Mouse (Mus musculus) forebrain, embryonic 16.5 days (tissue): ENCODE results near the gene Gm3488. TPM values are rescaled to one million over a fixed set of nuclear protein-coding genes. Genes with fewer than 3 reads are reported as not detected.
A peak's percentile ranks its signal among the peaks of the same experiment; 100 is the strongest.
"Not testable (repeated sequence)": the region's sequence is repeated elsewhere in the genome, so short reads cannot be mapped to it uniquely, and the experiment has no call there.

Experiments
- ATAC-seq: fragments of 200-750 bp; cut with Nextera tagmentation; 2 replicates; pipeline ENCODE4 v1.8.0; 2017; ENCODE audit warnings: mild to moderate bottlenecking, moderate library complexity
- H3K27ac ChIP-seq: fragments of 300-500 bp; sonication (generic); 2 replicates; pipeline ENCODE4 v1.5.1; 2014; ENCODE audit warnings: low read length, control low read depth
- H3K27me3 ChIP-seq: fragments of 300-500 bp; sonication (generic); replicated peaks from 2 replicates; pipeline ENCODE4 v1.6.1; 2014; ENCODE audit warnings: low read length; ENCODE audit not compliant: control insufficient read depth, insufficient read depth
- H3K36me3 ChIP-seq: fragments of 300-500 bp; sonication (generic); 2 replicates; pipeline ENCODE4 v1.6.1; 2014; ENCODE audit not compliant: control insufficient read depth, insufficient read depth
- H3K4me1 ChIP-seq: fragments of 300-500 bp; sonication (generic); replicated peaks from 2 replicates; pipeline ENCODE4 v1.6.1; 2014; ENCODE audit warnings: low read length; ENCODE audit not compliant: control insufficient read depth, insufficient read depth
- H3K4me2 ChIP-seq: fragments of 300-500 bp; sonication (generic); 2 replicates; pipeline ENCODE4 v1.6.1; 2014; ENCODE audit warnings: mild to moderate bottlenecking, low read length, control low read depth
- H3K4me3 ChIP-seq: fragments of 300-500 bp; sonication (generic); replicated peaks from 2 replicates; pipeline ENCODE4 v1.5.1; 2014; ENCODE audit warnings: mild to moderate bottlenecking, low read length, control low read depth
- H3K9ac ChIP-seq: fragments of 300-500 bp; sonication (generic); replicated peaks from 2 replicates; pipeline ENCODE4 v1.6.1; 2014; ENCODE audit warnings: low read depth, low read length, control low read depth
- H3K9me3 ChIP-seq: fragments of 300-500 bp; sonication (generic); 2 replicates; pipeline ENCODE4 v1.6.1; 2016; ENCODE audit warnings: low read length; ENCODE audit not compliant: control insufficient read depth
- WGBS: fragments of 180-500 bp; shearing (Covaris S2); extraction: QIAGEN DNeasy Blood & Tissue Kit; methylation state at CpG from one replicate; pipeline ENCODE4 v1.1.7; 2014; 5-methylcytosine and 5-hydroxymethylcytosine counted together
- polyA plus RNA-seq: library from polyadenylated mRNA; unstranded; fragments of >200 nt; fragmentation: Nextera tagmentation; extraction: Ambion mirVana; gene quantifications from 2 replicates; pipeline ENCODE4 v1.2.1, GENCODE M21; 2015

The Gm3488 gene
- 12.3 and 14.2 TPM in 2 replicates for polyA plus RNA-seq

DNA sequence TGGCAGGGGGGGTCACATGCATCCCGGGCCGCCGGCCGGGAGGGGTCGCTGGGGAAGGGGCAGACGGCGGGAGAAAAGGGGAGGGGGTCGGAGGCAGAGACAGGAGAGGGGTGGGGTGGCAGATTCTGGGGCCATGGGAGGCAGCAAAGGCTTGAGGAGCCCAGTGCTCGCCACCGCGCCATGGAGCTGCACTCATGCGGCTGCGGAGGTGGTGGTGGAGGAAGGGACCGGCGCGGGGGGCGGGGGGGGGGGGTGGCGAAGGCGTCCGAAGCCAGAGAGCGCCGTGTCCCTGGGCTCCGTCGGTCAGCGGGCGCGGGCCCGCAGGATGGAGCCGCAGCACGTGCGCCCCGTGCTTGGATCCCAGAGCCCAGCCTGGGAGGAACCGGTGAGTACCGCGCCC is at the start of gene Gm3488:
TSS of gene Gm3488 (plus strand) at position 301 of the 400 bp plus-strand sequence.
- not testable (repeated sequence) for H3K27me3 ChIP-seq, H3K9ac ChIP-seq, H3K4me3 ChIP-seq, H3K4me2 ChIP-seq, H3K36me3 ChIP-seq, H3K9me3 ChIP-seq, H3K27ac ChIP-seq, ATAC-seq, H3K4me1 ChIP-seq
- no CpG with 5 or more reads among the region's 35 CpGs for WGBS

DNA sequence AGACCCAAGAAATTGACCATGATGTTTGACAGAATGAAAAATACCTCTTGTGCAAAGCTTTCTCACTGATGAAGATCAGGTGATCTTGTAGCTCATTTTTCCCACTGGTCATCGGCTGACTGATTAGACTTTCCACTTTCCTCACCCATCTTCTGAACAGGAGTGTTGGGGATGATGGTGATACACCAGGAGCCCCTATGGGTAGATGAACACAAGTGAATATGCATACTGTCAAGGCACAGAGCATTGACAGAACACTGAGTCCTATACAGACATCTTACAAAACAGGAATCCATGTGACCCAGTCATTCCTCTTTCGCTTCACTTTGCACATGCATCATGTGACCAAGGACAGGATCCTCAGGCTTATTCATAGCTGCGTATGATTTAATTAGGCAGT is 46.1 kb upstream of the Gm3488 start, which contains the start of gene Gm3194:
TSS of gene Gm3194 (minus strand) at position 101 of the 400 bp plus-strand sequence.
- not testable (repeated sequence) for H3K27ac ChIP-seq, H3K27me3 ChIP-seq, H3K4me3 ChIP-seq, H3K9ac ChIP-seq, H3K4me1 ChIP-seq, H3K9me3 ChIP-seq, ATAC-seq, H3K4me2 ChIP-seq, H3K36me3 ChIP-seq
- WGBS = no CpG with 5 or more reads among the region's 3 CpGs

DNA sequence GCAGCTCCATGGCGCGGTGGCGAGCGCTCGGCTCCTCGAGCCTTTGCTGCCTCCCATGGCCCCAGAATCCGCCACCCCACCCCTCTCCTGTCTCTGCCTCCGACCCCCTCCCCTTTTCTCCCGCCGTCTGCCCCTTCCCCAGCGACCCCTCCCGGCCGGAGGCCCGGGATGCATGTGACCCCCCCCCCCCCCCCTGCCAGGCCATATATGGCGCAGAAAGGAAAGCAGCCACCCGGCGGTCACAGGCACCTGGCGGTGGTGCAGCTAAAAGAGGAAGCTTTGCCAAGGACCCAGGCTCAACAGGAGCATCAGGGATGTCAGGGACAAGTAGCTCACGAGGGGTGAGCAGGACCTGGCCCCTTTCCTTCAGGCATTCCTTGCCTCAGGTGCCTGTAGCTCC is 41.0 kb upstream of the Gm3488 start:
- H3K4me1 ChIP-seq, H3K9me3 ChIP-seq, H3K27ac ChIP-seq, H3K9ac ChIP-seq, H3K4me3 ChIP-seq, H3K27me3 ChIP-seq, H3K36me3 ChIP-seq, H3K4me2 ChIP-seq: not testable (repeated sequence)
- ATAC-seq = peak; percentile 47; the same call in 1 of the 2 replicates
- WGBS = no CpG with 5 or more reads among the region's 19 CpGs

DNA sequence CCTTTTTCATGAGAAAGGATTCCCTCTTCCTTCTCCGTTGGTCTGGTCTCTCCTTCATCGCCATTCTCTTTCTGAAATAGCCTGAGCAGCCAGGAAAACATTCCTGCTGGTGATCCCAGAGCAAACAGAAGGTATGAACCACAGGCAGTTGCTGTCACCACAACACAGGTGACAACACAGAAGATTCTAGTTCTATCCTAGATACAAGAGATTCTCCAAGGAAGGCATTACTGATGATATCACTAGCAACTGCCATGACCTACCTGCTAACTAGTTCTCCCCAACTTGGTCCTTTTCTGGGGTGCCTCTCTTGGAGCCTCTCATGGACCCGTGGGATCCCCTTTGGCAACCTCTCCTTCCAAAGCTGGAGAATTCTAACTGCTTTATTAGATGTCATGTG is 23.7 kb upstream of the Gm3488 start, which contains the start of gene Gm8246:
TSS of gene Gm8246 (minus strand) at position 101 of the 400 bp plus-strand sequence.
- H3K4me3 ChIP-seq, H3K9me3 ChIP-seq, H3K9ac ChIP-seq, ATAC-seq, H3K4me2 ChIP-seq, H3K27me3 ChIP-seq, H3K4me1 ChIP-seq, H3K27ac ChIP-seq, H3K36me3 ChIP-seq: not testable (repeated sequence)
- no CpG with 5 or more reads among the region's 3 CpGs for WGBS

DNA sequence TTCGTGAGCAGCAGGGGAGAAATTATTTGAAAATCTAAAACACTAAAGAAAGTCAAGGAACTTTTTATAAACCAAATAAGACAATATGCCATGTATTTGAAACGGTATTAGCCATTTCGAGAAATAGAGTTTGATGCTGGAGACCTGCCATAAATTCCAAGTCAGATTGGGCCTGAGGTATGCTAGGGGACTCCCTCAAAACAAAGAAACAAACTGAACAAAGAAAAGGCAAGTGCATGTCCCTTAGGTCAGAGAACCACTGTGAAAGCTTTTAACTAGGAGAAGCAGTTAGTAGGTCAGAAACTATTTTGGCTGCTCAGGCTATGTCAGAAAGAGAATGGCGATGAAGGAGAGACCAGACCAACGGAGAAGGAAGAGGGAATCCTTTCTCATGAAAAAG is 17.6 kb upstream of the Gm3488 start, which contains the start of gene Gm3187:
TSS of gene Gm3187 (plus strand) at position 301 of the 400 bp plus-strand sequence.
- not testable (repeated sequence) for H3K9me3 ChIP-seq, ATAC-seq, H3K9ac ChIP-seq, H3K4me3 ChIP-seq, H3K36me3 ChIP-seq, H3K4me1 ChIP-seq, H3K4me2 ChIP-seq, H3K27me3 ChIP-seq, H3K27ac ChIP-seq
- 100% methylated on average over 4 of the region's 5 CpGs for WGBS

DNA sequence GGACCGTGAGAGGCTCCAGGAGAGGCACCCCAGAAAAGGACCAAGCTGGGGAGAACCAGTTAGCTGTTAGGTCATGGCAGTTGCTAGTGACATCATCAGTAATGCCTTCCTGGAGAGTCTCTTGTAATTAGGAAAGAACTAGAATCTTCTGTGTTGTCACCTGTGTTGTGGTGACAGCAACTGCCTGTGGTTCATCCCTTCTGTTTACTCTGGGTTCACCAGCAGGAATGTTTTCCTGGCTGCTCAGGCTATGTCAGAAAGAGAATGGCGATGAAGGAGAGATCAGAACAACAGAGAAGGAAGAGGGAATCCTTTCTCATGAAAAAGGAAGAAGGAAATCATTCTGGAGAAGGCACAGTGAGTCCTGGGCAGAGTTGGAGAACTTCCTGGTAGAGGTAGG is 36.7 kb downstream of the Gm3488 start, which contains the start of gene Gm3532:
TSS of gene Gm3532 (plus strand) at position 301 of the 400 bp plus-strand sequence.
- no CpG with 5 or more reads among the region's 2 CpGs for WGBS

More for the DNA sequence above, 36.7 kb downstream of the Gm3488 start, which contains the start of gene Gm3532:
- not testable (repeated sequence) for H3K27ac ChIP-seq, H3K9me3 ChIP-seq, H3K4me2 ChIP-seq, H3K9ac ChIP-seq, H3K36me3 ChIP-seq, H3K27me3 ChIP-seq, H3K4me1 ChIP-seq, ATAC-seq, H3K4me3 ChIP-seq

Other genes starting within 250 kb of the Gm3488 start
- not detected in 2 replicates for gene Gm3526, start 241.1 kb upstream of the Gm3488 start, polyA plus RNA-seq
- not detected in 2 replicates for gene Gm3542, start 166.7 kb upstream of the Gm3488 start, polyA plus RNA-seq
- gene Gm3500, start 112.6 kb upstream of the Gm3488 start, polyA plus RNA-seq = 1.1 TPM in 1 of 2 replicates, not detected in the other
- 0.15 and 2.6 TPM in 2 replicates for gene Gm3194, start 46.2 kb upstream of the Gm3488 start, polyA plus RNA-seq
- gene Gm8246, start 23.8 kb upstream of the Gm3488 start, polyA plus RNA-seq = not detected in 2 replicates
- 0.15 TPM in 1 of 2 replicates, not detected in the other for gene Gm3187, start 17.5 kb upstream of the Gm3488 start, polyA plus RNA-seq
- gene Gm3532, start 36.8 kb downstream of the Gm3488 start, polyA plus RNA-seq = 0.20 TPM in 1 of 2 replicates, not detected in the other
- gene Gm8265, start 131.4 kb downstream of the Gm3488 start, polyA plus RNA-seq = not detected in 2 replicates
- gene Gm9603, start 185.8 kb downstream of the Gm3488 start, polyA plus RNA-seq = not detected in 2 replicates
- gene Gm3373, start 239.9 kb downstream of the Gm3488 start, polyA plus RNA-seq = 0.62 TPM in 1 of 2 replicates, not detected in the other